Mouse (Mus musculus) adrenal gland, adult 8-10 months (tissue): ENCODE data around the gene Lmnb2. TPM values are rescaled to one million over a fixed set of nuclear protein-coding genes. Genes with fewer than 3 reads are reported as not detected.

Source experiments
- DNase-seq: peaks from one replicate; pipeline ENCODE4 v3.0.0; 2022
- total RNA-seq, 4 experiments: library from RNA; stranded (reverse); gene quantifications; 2 replicates each; pipeline ENCODE4 v1.2.4; 2022

Lmnb2 gene
- total RNA-seq, 4 experiments from 2014 or later, result 10.0 to 17.2 (median 15.2) TPM

- DNase-seq, result no peak
Measured at GRCm38 (mm10) chr10:80944231-80944630, 26.2 kb upstream of the Lmnb2 start.

- DNase-seq, result no peak
Measured at GRCm38 (mm10) chr10:80943701-80944100, 25.7 kb upstream of the Lmnb2 start.

DNA sequence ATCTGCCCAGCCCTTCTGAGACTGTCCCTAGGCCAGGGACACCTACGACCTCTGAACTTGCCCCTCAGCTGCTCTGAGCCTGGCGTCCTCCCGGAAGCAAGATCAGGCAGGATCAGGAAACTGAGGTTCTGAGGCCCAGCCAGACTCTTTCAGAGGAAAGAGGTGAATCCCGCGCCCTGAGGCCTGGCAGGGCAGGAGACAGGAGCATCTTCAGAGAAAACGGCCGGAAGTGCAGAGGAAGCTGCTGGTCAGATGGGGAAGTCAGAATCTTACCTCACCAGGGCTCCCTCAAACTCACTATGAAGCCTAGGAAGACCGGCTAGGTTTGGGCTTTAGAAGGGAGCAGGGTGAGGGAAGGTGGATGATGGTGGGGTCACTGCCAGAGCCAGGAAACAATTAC is 24.9 kb upstream of the Lmnb2 start:
- DNase-seq, result no peak

DNA sequence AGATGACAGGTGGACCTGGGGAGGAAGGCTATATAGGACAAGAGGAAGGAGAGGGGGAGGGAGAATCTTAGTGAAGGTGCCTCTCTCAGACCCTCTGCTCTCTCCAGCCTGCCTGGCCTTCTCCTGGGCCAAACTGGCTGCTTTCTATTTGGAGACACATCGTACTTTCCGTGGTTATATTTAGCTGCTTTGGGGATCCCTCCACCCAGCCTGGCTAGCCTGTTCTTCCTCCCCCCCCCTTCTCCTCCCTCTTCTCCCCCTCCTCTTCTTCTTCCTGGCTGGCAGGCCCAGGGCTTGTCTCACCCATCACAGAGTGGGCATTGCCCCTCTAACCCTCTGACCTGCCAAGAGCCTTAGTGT is 22.9 kb upstream of the Lmnb2 start:
- no peak for DNase-seq

- peak; percentile 69 for DNase-seq
Measured at GRCm38 (mm10) chr10:80940320-80940987, 22.4 kb upstream of the Lmnb2 start.

DNA sequence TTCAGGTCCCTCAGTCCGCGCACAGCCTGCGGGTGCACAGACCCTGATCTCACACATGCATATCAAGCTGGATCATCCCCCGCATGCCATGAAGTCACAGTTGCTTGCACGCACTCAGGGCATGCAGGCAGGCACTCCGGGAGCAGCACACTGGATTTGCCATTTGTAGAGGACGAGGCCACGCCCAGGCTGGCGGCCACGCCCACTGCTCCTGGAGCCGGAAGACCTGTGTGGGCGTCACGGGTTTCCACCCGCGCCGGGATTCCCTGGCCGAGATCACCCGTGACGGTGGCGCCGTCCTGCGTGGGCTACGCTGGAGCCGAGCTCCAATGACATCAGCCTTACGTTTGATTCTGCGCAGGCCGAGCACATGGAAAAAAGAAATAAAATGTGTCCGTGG is 21.6 kb upstream of the Lmnb2 start:
- DNase-seq, result peak; percentile 84

GRCm38 (mm10) chr10:80938831-80939550 is 20.9 kb upstream of the Lmnb2 start:
- DNase-seq, result no peak

GRCm38 (mm10) chr10:80937646-80938045 is 19.6 kb upstream of the Lmnb2 start:
- DNase-seq, result no peak

GRCm38 (mm10) chr10:80936810-80937164 is 18.7 kb upstream of the Lmnb2 start:
- DNase-seq, result no peak

GRCm38 (mm10) chr10:80936135-80936809 is 18.2 kb upstream of the Lmnb2 start:
- DNase-seq, result no peak

DNA sequence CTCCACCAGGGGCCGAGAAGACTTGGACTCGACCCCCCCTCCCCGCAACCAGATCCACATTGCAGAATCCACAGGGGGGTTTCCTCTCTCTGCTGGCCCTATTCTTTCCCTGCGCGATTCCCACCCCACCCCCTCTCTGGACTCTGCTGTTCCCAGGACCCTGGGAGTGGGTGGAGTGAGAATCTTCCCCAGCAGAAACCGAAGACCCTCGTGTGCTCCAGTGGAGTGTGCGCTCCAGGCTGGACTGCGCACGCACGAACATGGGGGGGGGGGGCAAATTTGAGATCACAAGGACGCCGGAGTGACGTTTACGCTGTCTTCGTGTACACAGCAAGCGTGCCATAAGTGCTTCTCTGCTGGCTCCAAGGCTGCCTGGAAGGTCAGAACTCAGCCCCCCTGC is 17.7 kb upstream of the Lmnb2 start:
- no peak for DNase-seq

DNA sequence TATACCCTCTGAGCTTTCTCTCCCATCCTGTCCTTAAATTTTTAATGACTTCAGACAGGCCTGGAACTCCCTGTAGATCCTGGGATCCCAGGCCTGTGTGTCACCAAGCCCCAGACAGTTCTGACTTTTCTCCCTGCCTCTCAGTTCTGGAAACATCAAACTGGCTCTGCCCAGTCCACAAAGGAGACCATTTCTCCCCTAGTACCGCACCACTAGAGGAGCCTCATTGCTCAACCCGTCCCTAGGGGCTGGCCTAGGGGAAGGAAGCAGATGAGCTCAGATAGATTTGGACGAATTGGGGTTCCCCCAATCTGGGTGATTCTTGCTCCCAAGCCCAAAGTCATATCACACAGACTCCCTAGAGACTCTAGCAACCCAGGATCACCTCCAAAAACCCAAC is 17.2 kb upstream of the Lmnb2 start:
- no peak for DNase-seq

GRCm38 (mm10) chr10:80934136-80934985 is 16.3 kb upstream of the Lmnb2 start:
- no peak for DNase-seq

- DNase-seq, result no peak
Measured at GRCm38 (mm10) chr10:80933421-80933979, 15.5 kb upstream of the Lmnb2 start.

DNA sequence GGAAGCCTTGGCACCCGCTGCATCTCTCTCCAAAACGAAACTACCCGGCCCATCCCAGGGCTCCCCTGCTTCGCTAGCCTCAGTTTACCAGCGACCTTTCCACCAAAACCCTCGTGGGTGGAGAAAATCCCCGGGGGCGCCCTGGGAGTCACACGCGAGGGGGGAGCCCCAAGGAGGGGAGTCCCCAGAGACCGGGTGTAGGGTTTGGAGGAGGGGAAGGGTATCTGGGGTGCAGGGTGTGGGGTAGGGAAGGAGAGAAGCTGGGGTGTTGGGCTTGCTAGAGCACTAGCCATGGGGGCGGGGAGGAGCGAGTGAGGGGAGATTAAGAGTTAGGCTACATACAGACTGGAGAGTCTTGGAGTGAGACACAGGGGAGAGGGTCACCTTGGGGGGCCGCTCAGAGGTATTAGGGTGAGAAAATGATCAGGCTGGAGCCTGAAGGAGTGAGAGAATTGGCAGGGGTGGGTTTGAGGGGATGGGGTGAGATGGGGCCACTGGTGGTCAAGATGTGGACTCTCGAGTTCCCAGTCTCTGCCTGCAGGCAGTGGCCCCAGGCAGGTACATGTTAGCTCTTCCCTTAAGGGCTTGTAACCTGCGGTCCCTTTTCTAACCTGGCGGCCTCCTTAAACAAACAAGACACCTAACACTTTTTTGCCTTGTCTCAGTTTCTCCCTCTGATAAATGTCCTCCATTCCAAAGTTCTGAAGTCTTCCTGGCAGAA is 14.8 kb upstream of the Lmnb2 start:
- DNase-seq, result no peak

DNA sequence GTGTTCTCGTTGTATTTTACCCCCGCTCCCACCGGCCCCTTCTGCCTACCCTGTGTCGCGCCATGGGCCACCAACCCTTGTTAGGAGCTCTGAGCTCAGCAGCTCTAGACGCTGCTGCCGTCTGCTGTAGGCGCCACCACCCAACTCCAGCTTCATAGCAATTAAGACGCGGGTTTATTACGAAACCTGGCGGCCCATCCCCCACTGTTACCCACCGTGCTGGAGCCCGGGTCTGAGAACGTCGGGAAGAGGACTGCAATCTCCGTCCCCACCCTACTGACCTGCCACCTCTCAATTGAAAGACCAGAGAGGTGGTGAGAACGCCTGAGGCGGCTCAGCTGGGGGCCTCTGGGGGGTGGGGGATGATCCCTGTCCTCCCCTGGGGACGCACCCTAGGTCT is 14.2 kb upstream of the Lmnb2 start:
- no peak for DNase-seq

DNA sequence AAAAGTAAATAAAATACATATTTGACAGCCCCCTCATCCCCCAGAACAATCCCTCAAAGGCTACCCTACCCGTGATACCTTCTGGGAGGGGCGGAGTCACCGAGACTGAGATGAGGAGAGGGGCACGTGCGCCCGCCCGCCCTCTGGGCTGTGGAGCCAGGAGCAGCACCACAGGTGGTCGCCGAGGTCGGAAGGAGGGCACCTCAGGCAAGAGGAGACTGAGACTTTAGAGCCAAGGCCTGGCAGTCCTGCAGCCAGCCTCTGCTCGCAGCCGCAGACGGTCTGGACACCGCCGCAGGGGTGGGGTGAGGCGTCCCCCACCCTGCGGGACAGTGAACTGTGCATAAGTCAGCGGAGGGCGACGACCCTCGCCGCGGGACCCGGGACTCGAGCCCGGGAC is 13.7 kb upstream of the Lmnb2 start:
- DNase-seq, result no peak

- DNase-seq, result no peak
Measured at GRCm38 (mm10) chr10:80931153-80931671, 13.2 kb upstream of the Lmnb2 start.

DNA sequence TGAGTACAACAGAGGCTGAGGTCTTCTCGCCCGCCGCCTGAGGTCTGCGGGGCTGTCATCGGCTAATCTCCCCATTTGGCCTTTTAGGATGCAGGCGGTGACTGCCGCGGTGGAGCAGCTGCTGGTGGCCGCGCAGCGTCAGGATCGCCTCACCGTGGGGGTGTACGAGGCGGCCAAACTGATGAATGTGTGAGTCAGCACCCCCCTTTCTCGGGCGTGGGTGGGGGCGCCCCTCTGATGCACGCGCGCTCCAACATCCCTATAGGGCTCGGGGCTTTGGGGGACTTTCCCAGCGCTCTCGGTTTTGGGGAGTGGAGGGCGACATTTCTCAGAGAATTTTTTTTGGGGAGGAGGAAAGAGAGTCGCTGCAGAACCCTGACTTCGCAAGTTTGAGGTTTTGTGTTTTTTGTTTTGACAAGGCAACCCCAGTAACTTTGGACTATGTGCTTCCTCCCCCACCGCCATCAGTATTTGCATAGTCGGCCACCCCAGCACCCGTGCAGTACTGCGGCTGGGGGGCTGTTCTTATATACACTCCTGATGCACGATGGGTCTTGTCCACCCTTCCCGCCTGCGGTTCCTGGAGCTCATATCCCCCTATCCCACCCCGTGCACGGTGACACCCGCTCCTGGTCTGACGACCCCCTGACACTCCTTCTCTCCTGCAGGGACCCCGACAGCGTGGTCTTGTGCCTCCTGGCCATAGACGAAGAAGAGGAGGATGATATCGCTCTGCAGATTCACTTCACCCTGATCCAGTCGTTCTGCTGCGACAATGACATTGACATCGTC is 12.5 kb upstream of the Lmnb2 start:
- no peak for DNase-seq

DNA sequence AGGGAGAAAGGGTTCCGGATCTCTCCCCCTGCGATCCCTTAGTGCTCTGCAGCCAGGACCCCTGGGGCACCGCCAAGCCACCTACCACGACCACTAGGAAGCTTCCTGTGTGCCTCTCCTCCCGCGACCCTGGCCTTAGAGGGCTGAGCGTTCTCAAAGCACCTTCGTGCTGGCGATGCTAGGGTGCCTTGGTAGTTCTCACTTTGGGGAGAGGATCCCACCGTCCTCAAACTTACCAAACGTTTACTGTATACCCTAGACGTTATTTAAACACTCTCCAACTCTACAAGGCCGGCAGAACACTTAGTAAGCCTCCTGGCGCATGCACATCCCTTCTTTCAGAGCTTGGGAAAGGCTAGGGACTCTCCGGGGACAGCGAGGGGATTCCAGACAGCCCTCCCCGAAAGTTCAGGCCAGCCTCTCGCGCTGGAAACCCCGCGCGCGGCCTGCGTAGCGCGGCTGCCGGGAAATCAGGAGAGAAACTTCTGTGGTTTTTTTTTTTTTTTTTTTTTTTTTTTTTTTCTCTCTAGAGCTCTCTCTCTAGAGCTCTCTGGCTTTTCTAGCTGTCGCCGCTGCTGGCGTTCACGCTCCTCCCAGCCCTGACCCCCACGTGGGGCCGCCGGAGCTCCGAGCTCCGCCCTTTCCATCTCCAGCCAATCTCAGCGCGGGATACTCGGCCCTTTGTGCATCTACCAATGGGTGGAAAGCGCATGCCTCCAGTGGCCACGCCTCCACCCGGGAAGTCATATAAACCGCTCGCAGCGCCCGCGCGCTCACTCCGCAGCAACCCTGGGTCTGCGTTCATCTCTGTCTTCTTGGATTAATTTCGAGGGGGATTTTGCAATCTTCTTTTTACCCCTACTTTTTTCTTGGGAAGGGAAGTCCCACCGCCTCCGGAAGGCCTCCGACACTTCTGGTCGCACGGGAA is 11.5 kb upstream of the Lmnb2 start, which contains the start of gene Gadd45b:
TSS of gene Gadd45b (plus strand) at position 775 of the 928 bp plus-strand sequence.
- peak; percentile 99 for DNase-seq
